Mouse (Mus musculus) kidney, adult 18-20 months (tissue): ENCODE results near the gene Gm26938.

Source experiments
- DNase-seq: peaks from one replicate; pipeline ENCODE4 v3.0.0; 2021

The Gm26938 gene

DNA sequence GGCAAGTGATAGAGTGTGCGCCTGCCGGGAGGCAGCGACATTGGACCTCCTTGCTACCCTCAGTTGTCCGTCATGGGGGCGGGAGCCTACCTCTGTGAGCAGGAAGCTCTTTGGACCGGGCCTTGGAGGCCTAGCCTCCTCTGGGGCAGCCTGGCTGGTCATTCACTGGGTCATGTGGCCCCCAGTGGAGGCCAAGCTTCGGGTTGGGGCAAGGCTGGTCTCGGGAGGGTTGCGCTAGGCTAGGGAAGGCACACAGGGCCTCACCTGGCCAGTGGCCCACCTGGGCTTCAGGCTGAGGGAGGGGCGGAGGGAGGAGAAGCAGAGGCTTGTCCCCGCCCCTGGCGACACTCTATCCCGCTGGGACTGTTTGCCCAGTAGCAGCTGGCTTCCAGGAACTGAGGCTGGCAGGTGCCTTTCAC, 12.2 kb downstream of the Gm26938 start:
- peak; percentile 88 for DNase-seq

DNA sequence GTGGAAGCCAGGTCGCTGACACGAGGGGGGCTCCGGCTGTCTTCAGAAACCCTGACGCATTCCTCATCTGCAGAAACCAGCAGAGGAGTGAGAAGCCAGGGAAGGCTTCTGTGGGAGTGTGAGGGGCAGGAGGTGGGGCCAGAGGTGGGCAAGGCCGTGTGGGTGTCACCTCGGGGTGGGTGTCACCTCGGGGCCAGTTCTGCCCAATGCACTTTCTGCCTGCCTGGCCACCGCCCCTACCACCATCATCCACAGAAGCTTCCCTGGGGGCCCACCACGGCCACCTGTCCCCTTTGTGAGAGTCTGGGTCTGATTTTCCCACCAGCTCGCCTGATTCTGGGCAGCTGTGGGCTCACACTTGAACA, 13.1 kb downstream of the Gm26938 start:
- peak; percentile 23 for DNase-seq

DNA sequence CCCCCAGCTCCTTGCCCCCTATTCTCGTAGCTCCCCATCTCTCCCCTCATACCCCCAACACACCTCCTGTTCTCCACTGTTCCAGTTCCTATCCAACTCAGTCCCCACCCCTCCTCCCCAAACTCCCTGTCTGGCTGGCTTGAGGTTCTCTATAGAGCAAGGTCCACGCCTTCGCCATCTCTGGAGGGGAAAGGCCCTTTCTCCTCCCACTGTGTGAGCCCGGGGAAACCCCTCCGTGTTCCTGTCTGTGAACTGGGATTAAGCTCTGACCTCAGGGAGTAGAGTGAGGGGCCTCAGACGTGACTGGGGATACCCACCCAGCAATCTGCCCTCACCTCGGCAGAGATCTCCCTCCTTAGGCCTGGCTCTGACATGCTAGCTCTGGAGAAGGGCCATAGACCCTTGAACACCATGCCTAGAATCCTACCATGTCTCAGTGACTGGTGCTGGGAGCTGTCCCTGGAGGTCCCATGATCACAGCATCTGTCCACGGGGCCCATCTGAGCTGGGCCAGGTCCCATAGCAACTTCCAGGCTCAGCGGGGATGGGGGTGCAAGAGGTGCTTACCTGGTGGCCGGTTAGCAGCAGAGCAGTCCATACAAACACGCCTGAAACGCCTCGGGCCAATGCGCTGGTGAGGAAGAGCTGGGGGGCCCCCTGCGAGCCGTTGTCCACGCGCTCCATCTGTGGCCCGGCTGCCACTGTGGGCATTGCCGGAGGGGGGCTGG, 13.6 kb downstream of the Gm26938 start:
- DNase-seq: no peak

DNA sequence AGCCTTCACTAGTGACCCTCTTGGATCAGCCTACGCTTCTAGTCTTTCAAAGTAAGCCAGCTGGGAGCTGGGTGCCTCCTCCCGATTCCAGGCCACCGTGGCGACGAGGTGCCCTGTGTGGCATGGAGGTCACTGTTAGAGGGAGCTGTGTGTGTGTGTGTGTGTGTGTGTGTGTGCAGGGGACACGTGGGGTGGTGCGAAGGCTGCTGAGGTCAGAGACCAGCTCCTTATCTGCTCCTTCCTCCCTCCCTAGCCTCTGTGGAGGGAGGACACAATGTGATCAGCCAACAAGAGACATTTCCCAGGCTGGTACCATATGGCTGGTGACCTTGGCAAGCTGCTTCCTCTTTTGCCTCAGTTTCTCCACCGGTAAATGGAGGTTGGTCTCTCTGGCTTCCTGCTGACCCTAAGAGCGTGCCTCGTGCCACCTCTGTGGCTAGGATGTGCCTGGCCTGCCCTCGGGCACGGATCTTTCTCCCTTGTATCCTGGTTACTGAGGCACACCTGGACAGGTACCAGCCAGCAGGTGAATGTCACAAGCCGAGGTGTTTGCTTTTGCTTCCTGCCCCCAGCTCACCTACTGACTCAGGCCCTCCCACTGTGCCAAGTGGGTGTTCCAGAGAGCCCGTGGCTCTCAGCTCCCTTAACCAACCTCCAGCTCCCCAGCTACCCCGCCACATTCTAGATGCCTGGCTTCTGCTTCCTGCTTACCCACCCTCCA, 14.4 kb downstream of the Gm26938 start:
- peak; percentile 51 for DNase-seq

DNA sequence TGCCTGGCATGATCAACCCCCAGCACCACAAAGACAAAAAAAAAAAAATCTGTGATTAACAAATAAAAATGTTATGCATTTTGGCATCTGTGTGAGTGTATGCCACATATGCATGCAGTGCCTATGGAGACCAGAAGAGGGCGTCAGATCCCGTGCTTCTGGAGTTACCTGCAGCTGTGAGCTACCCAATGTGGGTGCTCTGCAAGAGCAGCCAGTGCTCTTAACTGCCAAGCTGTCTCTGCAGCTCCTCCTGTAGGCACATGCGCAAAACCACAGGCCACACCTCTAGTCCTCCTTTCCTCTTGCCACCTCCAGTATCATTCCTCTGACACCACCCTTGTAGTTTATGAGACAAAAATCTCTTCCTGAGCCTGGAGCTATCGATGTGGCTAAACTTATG, 16.8 kb downstream of the Gm26938 start:
- no peak for DNase-seq

DNA sequence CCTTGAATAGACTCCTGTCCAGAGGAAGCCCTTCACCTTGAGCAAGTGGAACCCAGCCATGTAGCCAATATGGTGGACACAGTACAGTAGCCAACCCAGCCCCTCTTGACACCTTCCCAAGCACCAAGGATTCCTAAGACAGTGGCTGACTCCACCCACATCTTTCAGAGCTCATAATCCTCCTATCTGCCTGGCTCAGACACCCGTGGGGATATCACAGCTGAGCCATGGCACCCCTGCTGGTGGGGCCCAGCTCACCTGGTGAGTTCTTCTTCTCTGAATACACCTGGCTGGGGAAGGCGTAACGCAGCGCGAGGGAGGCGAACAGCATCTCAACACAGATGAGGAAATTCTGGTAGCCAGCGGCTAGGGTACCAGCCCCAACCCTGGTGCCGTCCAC, 20.3 kb downstream of the Gm26938 start:
- no peak for DNase-seq

DNA sequence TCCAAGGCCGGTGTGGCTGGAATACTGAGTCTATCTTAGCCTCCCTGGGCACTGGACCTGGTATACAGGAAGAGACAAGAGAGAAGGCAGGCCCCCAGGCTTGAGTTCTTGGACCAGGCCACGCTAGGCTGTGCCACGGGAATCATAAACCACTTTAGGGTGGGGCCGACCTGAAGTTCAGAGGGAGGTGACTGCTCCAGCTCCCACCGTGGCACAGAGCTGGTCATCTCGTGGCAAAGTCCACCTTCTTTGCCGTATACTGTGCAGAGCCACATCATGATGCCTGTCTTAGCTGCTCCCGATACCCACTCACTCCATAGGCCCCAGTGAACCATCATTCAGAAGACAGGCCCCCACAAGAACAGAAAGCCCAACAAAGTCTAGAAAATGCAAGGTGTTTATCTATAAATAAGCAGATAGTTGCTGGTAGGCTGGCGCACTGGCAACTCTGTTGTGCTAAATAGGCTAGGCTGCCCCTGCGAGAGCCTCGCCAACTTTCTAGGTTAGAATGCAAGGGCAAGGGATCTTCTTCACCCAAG, 21.6 kb downstream of the Gm26938 start:
- no peak for DNase-seq

DNA sequence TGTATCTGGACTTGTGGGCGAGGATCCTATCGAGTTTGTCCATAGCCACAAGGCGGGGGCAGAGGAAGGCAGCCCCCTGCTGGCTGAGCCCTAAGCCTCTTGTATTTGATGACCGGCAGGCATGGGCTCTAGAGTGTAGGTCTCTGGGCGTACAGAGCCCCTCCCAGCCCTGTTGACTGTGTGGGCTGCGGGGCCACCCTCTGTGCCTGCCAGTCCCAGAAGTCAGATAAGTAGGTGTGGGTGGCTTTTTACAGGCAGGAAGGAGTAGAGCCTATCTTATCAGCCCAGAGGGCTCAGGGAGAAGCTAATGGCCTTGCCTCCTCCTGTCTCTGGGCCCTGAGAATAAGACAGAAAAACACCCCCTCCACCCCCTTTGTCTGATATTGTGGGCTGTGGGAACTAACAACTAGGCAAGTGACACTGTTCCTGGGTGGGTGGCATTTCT, 22.1 kb downstream of the Gm26938 start:
- no peak for DNase-seq

DNA sequence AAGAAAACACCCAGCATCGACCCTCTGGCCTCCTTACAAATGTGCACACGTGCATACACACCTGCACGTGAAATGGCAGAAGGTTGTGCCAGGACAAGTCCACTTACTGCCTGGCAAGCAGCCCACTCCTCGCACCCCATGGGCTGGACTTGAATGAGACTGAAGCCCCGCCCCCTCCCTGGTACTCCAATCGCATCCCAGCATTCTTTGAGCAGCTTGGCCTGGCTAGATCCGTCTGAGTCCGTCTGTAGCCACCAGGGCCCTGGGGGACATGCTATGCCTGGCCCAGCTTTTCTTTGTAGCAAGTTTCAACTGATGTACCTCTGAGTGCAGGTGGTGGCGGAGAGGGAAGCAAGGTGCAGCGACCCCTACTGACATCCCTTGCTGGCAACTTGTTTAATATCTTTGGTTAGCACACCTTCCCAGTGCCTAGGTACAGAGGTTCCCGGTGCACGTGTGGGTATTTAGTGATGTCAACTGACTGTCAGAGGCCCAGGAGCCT, 22.6 kb downstream of the Gm26938 start:
- DNase-seq: peak; percentile 83

DNA sequence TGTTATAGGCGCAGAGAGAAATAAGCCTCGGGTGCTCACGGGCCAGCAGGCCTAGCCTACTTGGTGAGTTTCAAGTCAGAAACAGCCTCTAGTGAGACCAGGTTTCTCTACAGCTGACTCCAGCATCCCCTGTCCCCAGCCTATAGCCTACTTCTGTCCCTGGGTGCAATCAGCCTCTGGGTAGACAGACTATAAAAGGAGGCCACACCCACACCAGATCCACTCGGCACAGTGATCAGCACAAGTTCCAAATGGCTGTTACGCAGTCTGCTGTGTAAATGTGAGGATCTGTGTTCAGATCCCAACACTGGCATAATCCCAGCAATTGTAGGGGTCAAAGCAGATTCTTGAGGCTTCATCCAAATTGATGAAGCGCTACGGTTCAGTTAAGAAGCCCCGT, 23.0 kb downstream of the Gm26938 start:
- no peak for DNase-seq

DNA sequence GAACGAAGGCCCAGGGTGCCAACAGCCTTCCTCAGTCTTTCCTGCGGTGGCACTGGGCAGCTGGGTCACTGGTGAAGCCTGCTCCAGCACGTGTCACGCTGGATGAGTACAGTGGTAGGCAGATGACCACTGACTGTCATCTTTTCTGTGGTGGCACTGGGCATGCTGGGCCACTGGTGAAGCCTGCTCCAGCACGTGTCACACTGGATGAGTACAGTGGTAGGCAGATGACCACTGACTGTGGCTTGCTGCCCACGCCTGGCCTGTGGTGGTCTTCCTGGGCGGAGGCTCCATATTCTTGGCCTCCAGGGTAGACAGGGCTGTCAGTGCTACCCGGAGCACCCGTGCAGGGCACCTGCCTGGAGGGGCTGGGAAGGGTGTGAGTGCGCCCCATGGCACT, 24.3 kb downstream of the Gm26938 start:
- DNase-seq: no peak

DNA sequence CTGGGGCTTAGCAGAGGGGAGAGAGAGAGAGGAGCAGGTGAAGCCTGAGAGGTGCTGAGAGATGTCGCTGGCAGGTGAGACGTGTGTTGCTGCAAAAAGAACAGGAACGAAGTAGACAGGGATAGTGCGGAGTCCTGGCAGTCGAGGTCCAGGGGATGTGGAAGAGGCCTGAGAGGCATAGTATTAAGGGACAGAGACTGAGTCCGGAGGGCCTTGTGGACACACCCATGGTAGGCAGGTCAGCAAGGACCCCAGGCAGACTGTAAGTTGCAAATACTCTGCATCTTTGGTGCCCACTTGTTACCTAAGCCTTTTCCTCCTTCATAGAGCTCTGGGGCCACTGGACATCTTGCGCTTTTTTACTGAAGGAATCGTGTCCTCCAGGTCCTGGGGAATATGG, 25.0 kb downstream of the Gm26938 start:
- no peak for DNase-seq

DNA sequence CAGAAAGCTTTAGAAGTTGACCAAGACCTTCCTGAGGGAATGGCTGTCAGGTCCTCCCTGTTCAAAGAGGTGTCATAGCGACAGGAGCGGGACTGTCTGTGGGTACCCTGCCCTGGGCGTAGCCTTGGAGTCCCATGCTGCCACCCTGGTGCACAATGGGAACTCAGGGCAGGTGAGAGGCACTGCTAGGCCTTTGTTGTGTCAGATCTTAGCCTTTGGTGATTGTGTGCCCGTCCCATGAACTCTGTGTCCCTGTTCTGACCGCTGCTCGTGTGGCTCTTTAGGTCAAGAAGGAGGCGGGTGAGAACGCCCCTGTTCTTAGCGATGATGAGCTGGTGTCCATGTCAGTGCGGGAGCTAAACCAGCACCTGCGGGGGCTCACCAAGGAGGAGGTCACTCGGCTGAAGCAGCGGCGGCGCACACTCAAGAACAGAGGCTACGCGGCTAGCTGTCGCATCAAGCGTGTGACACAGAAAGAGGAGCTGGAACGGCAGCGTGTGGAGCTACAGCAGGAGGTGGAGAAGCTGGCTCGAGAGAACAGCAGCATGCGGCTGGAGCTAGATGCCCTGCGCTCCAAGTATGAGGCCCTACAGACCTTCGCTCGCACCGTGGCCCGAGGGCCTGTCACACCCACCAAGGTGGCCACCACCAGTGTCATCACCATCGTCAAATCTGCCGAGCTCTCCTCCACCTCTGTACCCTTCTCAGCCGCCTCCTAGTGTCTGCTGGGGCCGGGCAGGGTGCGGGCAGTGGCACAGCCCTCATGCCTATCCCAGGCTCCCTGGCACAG, 26.2 kb downstream of the Gm26938 start:
- no peak for DNase-seq

DNA sequence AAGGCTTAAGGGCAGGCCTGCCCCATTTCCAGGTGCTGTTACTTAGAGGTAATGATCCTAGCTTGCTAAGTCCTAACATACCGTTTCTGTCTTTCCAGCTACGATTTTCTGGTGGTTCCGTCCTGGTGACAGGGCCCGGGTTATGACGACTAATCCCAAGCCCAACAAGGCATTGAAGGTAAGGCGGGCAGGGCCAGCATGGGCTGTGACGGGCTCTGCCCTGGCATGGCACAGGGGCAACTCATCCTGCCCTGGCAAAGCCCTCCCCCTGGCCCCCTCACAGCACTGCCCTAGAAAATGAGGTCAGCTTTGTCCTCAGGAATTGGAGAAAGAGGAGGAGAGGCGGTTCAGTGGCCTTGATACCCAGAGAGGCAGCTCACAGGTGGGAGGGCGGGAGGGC, 27.2 kb downstream of the Gm26938 start:
- DNase-seq: no peak

DNA sequence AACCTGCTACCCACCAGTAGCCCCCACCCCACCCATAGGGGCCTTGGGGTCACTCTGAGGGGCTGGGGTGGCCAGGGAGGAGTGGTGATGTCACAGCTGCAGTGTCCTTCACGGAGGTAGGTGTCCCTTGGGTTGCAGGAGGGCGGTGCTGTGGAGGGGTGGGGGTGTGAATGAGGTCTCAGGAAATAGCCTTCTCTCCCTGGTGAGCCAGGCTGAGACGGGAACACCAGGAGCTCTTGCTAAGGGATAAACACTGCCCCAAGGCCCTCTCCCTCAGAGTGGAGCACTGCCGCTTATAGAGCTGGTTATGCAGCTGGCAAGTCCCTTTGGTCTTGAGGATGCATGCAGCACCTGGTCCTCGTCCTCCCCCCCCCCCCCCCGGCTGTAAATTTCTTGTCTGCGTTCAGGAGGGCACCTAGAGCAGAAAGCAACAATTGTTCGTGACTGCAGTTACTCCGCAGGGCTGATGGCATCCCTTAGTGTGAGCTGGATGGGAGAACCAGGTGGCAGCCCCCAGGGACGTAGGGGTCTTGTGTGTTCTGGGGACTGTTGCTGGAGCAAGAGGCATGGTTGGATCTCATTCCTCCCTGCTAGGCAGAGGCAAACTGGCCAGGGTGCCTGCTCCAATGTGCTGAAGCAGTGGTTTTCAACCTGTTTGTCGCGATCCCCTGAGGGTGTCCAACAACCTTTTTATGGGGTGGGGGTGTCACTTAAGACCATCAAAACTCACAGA, 27.9 kb downstream of the Gm26938 start:
- DNase-seq: no peak

DNA sequence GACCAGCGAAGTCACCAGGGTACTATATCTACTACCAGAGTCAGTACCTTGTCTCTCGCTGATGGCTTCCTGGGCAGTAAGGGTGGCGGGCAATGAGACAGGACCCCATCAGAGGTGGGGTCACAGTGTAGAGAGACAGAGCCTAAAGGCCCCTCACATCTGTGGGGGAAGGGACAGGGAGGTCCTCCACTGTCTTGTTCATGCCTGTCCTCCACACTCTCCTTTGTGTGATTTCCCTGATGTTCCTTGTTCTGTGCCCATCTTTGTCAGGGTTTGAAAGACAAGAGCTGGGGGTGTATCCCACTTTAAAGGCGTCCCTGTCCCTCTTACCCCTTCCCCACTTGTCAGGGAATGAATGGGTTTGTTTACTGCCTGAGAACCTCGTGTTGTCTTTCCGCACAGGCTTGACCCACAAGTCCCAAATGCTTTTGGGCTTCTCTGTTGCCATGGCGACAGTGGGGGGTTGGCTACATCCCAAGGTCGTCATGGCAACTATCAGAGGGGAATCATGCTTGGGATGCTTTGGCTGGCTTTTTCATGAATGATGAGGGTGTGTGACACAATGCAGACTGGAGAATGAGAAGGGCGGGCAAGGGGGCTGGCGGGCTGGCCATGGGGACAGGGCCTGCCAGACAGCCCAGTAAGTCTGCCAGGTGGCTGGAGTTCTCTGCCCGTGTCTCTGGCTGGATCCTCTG, 28.6 kb downstream of the Gm26938 start:
- peak; percentile 91 for DNase-seq

DNA sequence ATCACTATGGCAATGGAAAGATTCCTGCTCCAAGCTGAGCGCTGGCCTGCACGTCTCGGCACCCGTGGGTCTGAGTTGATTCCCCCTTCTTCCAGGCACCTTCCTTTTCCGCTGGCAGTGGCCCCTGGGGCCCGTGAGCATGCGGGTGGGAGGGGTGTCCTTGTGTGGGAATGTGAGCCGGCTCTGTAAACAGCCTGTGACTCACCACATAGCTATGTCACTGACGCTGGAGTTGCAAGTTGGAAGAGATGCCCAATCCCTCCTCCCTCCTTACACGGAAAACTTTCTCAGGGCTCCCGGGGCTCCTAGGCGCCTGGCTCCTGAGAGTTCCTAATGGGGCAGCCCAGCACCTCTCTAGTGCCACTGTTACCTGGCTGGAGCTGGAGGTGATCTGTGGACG, 29.3 kb downstream of the Gm26938 start:
- DNase-seq: peak; percentile 87

DNA sequence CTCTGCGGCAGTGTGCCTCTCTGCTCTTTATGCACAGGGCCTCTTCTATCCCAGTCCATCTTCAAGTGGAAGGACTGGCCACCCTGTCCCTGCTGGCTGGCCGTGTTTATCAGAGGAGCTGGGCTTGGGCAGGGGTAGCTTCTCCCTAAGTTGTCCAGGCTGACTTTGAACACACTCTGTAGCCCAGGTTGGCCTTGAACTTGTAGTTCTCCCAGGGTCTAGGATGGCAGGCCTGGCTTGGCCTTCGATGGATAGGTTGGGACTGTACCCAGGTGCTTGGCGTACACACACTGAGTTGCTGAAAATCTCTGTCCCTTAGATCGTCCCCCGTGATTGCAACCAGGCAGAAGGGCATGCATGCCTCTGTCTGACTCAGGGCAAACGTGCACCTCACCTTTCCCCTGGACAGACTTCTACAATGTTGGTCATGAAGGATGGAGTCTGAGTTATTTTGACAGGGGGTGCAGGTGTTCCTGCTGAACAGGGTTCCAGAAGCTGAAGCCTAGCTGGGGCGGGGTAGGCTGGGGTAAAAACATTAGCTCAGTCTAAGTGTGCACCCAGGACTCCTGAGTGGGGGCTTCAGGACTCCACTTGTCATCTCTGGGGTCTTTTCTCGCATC, 30.1 kb downstream of the Gm26938 start:
- DNase-seq: peak; percentile 13

DNA sequence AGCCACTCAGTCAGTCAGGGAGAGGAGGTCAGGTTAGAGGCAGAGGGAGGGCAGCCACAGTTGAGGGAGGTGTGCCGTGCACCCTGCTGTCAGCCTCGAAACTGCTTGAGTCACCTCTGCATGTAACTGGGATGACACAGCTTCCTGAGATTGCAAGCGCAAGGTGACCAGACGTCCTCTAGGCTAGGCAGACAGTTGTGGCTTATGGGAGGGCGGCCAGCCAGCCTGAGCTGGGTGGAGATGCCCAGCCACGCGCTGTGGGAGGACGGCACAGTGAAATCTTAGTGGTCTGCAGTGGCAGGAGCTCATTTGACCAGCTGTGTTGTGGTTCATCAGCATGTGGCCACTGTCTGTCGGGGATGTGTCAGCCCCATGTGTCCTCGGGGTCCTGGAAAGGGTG, 31.3 kb downstream of the Gm26938 start:
- peak; percentile 32 for DNase-seq

DNA sequence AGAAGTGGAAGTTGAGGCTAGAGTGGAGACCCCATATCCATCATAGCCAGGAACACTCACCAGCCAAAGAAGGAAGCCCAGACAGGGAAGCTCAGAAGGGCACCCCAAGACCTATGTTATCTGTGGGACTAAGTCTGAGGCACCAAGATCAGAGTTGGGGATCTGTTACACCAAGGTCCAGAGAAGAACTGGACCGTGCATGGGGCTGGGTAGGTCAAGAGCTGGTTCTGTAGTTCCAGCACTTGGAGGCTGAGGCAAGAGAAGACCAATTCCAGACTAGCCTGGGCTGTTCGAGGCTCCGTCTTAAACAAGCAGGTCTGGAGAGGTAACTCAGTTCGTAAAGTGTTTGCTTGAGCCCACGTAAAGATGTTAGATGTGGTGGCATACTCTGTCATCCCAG, 32.1 kb downstream of the Gm26938 start:
- DNase-seq: peak; percentile 15

DNA sequence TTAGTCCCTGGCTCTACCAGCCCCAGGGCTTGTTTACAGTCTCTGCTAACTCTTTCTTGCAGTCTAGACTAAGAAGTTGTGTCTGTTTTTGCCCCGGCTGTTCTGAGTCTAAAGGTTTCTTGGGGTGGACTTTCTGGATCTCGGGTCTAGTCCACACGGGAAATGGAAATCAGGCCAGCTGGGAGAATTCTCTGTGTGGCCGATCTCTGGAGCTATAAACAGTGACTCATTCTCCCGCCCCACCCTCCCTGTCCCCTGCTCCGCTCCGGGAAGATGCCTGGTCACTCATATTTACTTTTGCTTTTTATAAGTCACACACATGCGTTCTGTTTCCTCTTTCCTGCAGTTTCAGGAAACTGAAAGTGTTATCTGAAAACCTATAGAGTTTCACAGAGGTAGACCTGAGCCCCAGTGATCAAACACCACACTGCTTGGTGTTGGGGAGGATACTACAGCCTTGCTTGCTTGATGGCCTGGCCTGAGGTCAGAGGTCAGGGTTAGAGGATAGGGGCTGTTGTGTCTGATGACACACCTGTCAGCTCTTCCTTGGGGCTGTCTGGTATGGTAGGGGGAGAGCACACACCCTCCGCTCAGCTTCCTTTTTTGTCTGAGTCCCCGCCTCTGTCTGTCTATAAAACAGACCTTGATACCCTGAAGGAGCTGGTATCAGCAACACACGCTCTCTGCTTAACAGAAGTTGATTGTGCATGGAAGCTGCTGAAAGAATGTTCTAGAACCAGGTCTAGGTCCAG, 32.7 kb downstream of the Gm26938 start:
- peak; percentile 72 for DNase-seq
